8 mouse cellular contexts compared by ENCODE assay signal in genomic region chr13:113509403-113510185, GRCm38 (mm10).
A peak's percentile ranks its signal among the peaks of the same experiment; 100 is the strongest.
DNase-seq lines count a peak whose midpoint lies in the region; ATAC-seq and TF ChIP-seq lines count a peak whose summit lies in the region.

No protein-coding gene starts in this region.

- no peak overlapping the region for H3K4me3 ChIP-seq in heart, embryonic 12.5 days
- H3K4me3 ChIP-seq in lung, adult 2 months (replicated peaks; ENCODE audit: extremely low read depth, low read depth, low read length), result no peak overlapping the region

- no peak for TF ChIP-seq POLR2A in lung, adult 2 months (IDR thresholded peaks at IDR 0.05; ENCODE audit: borderline replicate concordance, extremely low read depth, low read depth, low read length)

- no peaks in the 10 kb centered on the region for H3K27me3 ChIP-seq in heart, embryonic 12.5 days (replicated peaks)

- H3K27ac ChIP-seq in heart, embryonic 12.5 days (ENCODE audit: poor library complexity, severe bottlenecking), result peak overlapping the region; percentile 84

- peak; percentile 53 for DNase-seq in urinary bladder, postnatal 14 days (ENCODE audit: low spot score)
- no peak for DNase-seq in urinary bladder, adult 2 months (ENCODE audit: low spot score)
- DNase-seq in cerebellum, postnatal 25 days, result peak; percentile 83 to 91
- DNase-seq in kidney, postnatal 14 days, result peak; percentile 85
- peak; percentile 75 for DNase-seq in lung, adult 2 months
- peak; percentile 32 to 39 for DNase-seq in right cerebral cortex, postnatal 36 days (ENCODE audit: low spot score in 2 of 2)

- peaks cover 16% of the 10 kb centered on the region for H3K4me1 ChIP-seq in heart, embryonic 12.5 days (replicated peaks)
- peaks cover 4% of the 10 kb centered on the region for H3K4me1 ChIP-seq in lung, adult 2 months (ENCODE audit: control insufficient read depth, insufficient read depth, low read length)

- no peak overlapping the region for H3K9ac ChIP-seq in heart, embryonic 12.5 days

- ATAC-seq in heart, embryonic 12.5 days (ENCODE audit: insufficient number of reproducible peaks, low FRiP score), result peak; percentile 87
- no peak for ATAC-seq in CD4-positive, CD25-positive, alpha-beta regulatory T cell, adult 4 months

- WGBS in heart, embryonic 12.5 days, result 48% methylated on average over 10 of the region's 10 CpGs
- 40% methylated on average over 10 of the region's 10 CpGs for WGBS in lung, adult 2 months

- no peak overlapping the region for H3K4me2 ChIP-seq in heart, embryonic 12.5 days

- H3K9me3 ChIP-seq in heart, embryonic 12.5 days (replicated peaks), result no peaks in the 10 kb centered on the region

- TF ChIP-seq CTCF in lung, adult 2 months (IDR thresholded peaks at IDR 0.05; ENCODE audit: insufficient read depth, low read length), result no peak

- H3K36me3 ChIP-seq in heart, embryonic 12.5 days, result no peaks in the 10 kb centered on the region
